Mouse (Mus musculus) frontal cortex, adult (tissue): ENCODE data around the gene Lag3.

ENCODE experiments used
- ATAC-seq: cut with Nextera tagmentation; 2 replicates; pipeline ENCODE4 v1.9.2; 2017; ENCODE audit warnings: mild to moderate bottlenecking, moderate library complexity, mixed read lengths; ENCODE audit not compliant: low TSS enrichment

The Lag3 gene

DNA sequence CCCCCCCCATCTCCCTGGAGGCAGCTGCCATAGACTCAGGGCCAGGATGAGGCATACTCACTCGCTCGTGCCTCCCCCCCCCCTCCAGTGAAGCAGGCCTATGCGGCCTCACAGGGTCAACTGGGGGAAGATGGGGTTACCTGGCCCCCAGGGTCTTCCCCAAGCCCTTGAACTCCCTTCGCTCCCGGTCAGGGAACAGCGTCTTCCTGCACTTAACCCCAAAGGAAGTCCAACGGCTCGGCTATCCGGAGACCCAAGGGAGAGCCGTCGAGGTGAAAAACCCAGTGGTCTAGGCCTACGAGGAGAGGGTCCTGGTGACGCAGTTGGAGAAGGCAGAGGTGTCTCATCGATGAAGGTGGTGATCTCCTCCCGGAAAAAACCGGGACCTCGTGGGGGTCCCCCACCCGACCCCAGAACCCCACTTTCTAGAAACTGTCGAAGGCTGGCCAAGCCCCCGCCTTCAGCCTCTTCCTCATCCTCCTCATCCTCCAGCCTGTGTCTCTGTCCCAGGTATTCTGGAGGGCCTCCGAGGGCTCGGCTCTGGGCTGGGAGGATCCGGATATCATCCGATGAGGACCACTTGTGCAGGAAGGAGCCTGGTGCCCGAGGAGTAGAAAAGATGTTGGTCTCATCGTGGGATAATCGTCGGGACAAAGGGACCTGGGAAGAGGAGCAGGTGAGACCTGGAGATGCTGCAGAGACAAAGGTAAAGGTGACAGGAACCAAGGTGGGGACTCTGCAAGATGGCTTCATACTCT, 52.8 kb downstream of the Lag3 start:
- ATAC-seq: no peak

DNA sequence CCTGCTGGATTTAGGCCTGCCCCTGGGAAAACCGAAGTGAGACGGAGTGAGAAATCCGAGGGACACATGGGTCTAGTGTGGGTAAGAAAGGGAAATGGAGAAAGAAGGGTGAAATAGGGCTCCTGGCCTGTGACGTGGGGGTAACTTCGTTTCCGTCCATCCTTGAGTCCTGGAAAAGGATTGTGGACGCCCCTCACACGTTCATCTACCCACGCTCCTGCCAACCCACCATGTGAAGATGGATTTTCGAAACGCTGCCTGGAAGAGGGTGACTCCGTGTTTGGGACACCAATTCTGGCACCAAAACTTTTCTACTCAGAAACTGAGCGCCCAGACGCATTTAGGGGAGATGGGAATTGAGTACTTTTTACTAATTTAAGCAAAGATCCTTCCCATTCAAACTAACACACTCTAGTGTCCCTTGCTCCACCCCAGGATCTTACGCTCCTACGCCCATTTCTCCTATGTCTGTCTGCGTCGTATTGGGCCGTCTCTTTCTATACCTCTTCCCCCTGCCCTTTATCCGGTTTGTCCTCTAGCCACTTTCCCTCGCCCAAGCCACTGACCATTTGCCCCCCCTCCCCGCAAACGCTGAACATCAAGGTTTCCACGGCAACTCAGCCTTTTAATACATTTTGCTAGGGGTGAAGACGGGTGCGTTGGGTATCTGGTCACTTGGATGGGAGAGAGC, 53.5 kb downstream of the Lag3 start:
- no peak for ATAC-seq

DNA sequence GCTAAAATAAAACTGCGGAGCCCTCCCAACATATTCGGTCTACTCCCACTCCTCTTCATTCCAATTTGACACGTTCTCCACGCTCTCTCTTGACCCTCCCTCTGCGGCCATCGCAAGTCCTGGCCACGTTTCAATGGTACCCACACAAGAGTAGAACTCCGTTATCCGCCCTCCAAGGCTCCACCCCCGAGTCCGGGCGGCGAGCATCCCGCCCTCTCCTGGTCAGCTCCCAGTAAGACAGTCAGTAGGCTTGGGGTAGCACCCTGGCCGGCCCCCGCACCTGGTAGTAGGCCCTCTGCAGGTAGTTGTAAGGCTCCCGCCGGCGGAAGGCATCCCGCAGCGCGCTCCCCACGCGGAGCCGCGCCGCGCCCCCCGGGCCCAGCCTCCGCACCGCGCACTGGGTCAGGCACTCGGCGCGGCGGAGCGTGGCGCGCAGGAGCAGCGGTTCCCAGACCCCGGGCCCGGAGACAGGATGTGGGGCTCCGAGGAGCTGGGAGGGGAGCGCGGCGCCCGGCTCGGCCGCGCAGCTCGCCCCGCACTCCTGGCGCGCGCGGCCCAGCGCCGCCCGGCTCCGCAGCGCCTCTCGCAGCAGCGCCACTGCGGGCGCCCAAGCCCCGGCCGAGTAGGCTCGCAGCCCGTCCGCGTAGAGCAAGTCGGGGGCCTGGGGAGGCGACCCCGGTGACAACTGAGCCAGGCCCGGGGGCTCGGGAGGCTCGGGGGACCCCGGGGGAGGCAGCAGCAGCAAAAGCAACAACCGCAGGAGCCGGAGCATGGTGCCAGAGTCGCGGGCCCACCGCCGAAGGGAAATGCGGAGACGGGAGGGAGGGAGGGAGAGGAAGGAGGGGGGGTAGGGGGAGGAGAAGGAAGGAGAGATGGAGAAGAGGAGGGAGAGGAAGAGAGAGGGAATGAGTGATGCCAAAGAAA, 54.3 kb downstream of the Lag3 start, which contains the start of gene P3h3:
P3h3 (minus strand) TSS at position 837 of the 924 bp plus-strand sequence.
- ATAC-seq: peak; percentile 58

DNA sequence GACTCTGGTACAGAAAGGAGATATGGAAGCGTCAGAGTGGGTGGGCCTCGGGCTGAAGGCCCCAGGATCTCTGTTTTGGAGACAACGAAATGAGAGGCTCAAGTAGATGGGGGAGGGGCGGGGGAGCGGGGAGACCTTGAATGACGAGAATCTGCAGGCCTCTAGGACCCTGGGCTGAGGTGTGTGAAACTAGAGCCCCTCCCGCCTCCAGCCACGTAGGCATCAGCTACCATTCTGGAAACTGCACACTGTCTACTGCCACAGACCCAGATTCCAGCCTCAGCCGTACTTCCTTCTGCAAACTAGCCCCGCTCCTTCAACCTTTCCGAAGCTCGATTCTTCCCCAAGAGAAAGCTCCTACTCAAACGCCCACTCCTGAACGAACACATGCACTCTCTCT, 55.2 kb downstream of the Lag3 start:
- ATAC-seq: peak; percentile 20; the same call in 1 of the 2 replicates

DNA sequence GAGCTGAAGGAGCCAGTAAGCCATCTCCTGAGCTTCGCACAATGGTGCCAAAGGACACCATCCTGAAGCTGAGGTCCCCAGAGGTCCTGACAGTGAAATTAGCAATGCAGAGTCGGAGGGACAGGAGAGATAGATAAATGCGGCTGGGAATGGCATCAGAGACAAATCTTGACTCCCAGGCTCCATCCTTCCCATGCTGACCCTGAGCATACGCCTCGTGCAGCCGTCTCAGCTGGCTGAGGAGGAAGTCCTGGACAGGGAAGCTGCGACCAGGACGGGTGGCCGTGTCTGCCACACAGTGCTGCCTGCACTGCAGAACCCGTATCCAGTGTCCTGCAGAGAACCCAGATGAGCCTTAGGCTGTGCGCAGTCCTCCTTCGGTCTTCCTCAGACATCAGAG, 56.9 kb downstream of the Lag3 start:
- ATAC-seq: no peak
